Mouse (Mus musculus) liver, embryonic 14.5 days (tissue): ENCODE measurements at regions not wholly inside any gene's neighbourhood (a gene's known extent, or its start where the extent isn't known, plus 50 kb on each side); places are given as distances from the start of the nearest gene placed in this dataset.

ENCODE experiments used
- CTCF ChIP-seq: IDR thresholded peaks from 2 replicates; pipeline ENCODE4 v1.5.1; 2016; ENCODE audit warnings: antibody characterized with exemption, low read depth, control low read depth
- EP300 ChIP-seq: IDR thresholded peaks from 2 replicates; pipeline ENCODE4 v1.6.1; 2016; ENCODE audit warnings: antibody characterized with exemption, low read depth

DNA sequence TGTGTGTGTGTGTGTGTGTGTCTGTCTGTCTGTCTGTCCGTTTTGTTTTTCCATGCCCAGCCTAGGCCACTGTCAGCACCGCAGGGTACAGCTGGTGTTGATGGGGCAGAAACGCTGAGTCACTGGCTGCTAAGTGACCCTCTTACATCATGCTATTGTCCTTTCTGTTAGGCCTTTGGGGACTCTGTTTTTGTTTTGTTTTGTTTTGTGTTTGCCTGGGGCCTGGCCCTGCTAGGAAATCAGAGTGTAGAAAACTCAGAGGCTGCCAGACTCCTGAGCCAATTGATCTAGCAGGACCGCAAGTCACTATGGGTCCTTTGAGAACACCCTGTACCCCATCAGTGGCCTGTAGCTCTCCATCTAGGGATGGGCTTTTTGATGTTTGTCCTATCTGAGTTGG, 59.9 kb upstream of the Ahctf1 start:
- no peak for TF ChIP-seq EP300
- TF ChIP-seq CTCF: no peak
